Mouse (Mus musculus): ENCODE data around the gene Aox4.

The Aox4 gene

DNA sequence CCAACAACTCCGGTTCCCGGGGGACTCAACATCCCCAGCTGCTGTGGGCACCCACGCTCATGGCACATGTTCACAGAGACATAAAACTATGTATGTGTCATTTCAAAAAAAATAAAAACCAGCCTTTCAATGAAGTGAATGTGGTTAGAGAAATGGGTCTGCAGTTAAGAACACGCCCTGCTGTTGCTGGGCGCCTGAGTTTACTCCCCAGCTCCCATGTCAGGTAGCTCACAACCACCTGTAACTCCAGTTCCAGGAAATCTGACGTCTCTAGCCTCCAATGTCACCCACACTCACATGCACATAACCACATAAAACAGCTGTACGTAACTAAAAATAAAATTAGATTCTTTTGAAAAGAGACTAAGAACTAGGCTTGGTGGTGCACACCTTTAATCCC is 90.9 kb downstream of the Aox4 start:
- no peak for DNase-seq (ENCODE audit: low spot score)

DNA sequence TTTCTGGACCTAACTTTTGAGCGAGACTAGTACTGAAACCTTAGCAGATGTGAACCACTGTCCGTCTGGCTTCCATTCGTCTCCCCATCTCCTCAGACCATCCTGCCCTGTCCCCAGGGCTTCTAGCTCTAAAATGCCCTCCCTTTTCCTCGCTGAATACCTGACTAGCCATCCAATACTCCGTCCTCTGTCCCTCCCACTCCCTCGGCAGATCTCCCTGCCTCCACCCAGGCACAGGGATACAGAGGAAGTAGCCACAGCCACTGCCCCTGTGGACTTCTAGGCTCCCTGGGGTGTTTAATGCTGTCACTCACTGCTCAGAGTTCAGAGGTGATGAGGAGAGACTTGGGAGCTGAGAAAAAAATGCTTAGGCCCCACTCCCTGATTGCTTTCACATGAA is 91.8 kb downstream of the Aox4 start:
- DNase-seq (ENCODE audit: low spot score) = no peak

DNA sequence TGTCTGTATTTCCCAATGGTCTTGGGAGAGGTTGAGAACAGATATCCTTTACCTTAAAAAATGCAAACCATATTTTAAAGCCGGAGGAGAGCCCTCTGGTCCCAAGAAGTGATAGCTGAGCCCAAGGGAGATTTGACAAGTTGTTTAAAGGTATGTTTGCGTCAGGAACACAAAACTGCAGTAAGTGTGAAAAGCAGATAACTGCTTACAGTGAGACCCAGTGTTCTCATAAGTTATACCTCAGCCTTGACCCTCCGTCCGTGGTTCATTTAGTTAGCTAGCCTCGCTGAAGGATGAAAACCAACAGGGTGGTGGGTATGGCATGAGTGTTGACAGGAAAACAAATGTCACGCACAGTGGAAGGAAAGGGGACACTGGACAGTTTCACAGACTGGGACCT is 92.8 kb downstream of the Aox4 start:
- DNase-seq (ENCODE audit: low spot score) = no peak

DNA sequence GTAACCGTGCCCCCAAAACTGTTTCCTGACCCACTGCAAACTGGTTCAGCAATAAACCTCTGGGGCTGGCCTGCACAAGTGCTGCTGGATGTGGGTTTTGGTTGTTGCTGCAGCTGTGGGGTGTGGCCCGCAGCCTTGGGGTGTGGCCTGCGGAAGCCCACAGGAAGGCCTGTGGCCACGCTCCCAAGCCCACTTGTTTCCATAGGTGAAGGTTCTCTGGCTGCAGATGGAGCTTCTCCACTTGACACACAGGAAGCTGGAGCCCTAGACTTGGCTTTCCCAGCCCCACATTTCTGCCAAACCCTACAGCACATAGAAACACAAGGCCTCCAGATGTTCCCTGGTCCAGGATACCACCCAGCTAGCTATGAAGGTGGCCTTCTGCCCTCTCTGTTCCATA is 93.5 kb downstream of the Aox4 start:
- DNase-seq (ENCODE audit: low spot score) = peak; percentile 26

GRCm38 (mm10) chr1:58304296-58304695 is 94.1 kb downstream of the Aox4 start:
- DNase-seq (ENCODE audit: low spot score) = no peak

DNA sequence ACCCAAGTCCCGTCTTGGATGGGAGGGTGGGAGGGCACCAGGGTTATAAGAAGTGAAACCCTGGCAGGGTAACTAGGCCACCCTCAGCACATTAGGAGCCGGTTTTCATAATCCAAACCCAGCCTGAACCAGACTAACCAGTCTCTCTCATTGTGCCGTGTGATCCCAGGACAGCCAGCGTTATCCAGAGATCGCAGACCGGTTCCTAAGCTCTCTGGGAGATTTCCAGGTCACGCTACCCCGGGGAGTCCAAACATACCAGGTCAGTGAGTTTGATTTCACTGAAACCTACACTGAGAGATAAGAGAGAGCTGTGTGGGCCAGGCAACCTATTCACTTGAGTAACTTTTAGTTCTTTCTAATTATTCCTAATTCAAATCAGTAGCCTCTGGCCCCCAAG is 97.0 kb downstream of the Aox4 start:
- DNase-seq (ENCODE audit: low spot score) = no peak

- no peak for DNase-seq (ENCODE audit: low spot score)
These were observed 98.4 kb downstream of the Aox4 start for GRCm38 (mm10) chr1:58308594-58308993.

- DNase-seq (ENCODE audit: low spot score) = no peak
These were observed 99.7 kb downstream of the Aox4 start for GRCm38 (mm10) chr1:58309853-58310252.

GRCm38 (mm10) chr1:58311221-58311864 is 101.1 kb downstream of the Aox4 start:
- DNase-seq (ENCODE audit: low spot score) = no peak

DNA sequence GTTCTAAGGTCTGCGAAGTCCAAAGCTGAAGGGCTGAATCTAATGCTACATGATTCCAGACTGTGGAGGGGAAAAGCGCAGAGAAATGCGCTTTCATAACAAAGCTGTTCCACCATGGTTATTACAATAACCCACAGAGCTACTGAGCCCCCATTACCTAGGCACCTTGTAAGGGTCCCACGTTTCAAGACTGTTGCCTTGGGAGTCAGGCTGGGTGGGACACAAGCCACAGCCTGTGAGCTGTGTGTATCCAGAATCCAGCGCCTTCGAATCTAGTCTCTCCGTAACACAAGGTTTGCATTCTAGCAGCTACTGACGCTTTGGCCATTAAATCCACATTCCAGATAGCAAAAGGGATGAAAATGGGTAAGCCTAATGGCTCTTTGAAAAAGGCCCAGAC is 103.0 kb downstream of the Aox4 start:
- no peak for DNase-seq (ENCODE audit: low spot score)

DNA sequence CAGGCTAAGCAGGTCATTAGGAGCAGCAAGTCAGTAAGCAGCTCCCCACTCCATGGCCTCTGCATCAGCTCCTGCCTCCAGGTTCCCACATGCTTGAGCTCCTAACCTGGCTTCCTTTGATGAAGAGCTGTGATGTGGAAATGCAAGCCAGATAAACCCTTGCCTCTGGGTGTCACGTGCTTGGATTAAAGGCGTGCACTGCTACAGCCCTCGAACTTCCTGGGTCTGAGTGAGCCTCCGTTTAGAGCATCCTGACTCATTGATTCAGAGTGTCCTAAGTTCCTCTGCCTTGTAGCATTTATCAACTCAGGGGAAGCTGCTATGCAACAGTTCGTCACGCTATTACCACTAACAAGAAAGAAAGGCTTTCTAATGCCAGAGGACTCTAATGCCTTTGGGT is 105.3 kb downstream of the Aox4 start:
- DNase-seq (ENCODE audit: low spot score) = no peak

Measured in spleen, adult 12 weeks (tissue).